Mouse (Mus musculus) MEL (cell line): ENCODE measurements around the gene Gm29427. TPM values are rescaled to one million over a fixed set of nuclear protein-coding genes. Genes with fewer than 3 reads are reported as not detected.

Experiments
- DNase-seq: peaks from one replicate; pipeline ENCODE4 v3.0.0; 2011; ENCODE audit warnings: low read depth, low spot score
- H3K27ac ChIP-seq: 2 replicates; pipeline ENCODE4 v1.5.1; 2012; ENCODE audit warnings: low read depth, mild to moderate bottlenecking, control low read depth, low read length, moderate library complexity; ENCODE audit not compliant: control insufficient read depth
- H3K27me3 ChIP-seq, 2 experiments: fragments of 150-350 bp in 1 of 2; sonication (generic) in 1 of 2; 2 replicates each; pipeline ENCODE4 v1.6.1; 2012; ENCODE audit warnings: low read length in 2 of 2, mild to moderate bottlenecking in 2 of 2, improper control_type of control experiment in 1 of 2, moderate library complexity in 1 of 2; ENCODE audit not compliant: insufficient read depth in 2 of 2, control insufficient read depth in 1 of 2
- H3K36me3 ChIP-seq, 2 experiments: 2 replicates each; pipeline ENCODE4 v1.6.1; 2012 to 2014; ENCODE audit warnings: low read length in 2 of 2, improper control_type of control experiment in 1 of 2, inconsistent platforms in 1 of 2, mild to moderate bottlenecking in 1 of 2; ENCODE audit not compliant: insufficient read depth in 2 of 2, control insufficient read depth in 1 of 2
- H3K4me1 ChIP-seq, 2 experiments: fragments of 150-350 bp in 1 of 2; sonication (generic) in 1 of 2; 2 replicates each; pipeline ENCODE4 v1.6.1; 2012; ENCODE audit warnings: low read length in 2 of 2, improper control_type of control experiment in 1 of 2, mild to moderate bottlenecking in 1 of 2; ENCODE audit not compliant: insufficient read depth in 2 of 2, control insufficient read depth in 1 of 2
- H3K4me3 ChIP-seq, 2 experiments: fragments of 150-350 bp in 1 of 2; sonication (generic) in 1 of 2; 2 replicates each; pipeline ENCODE4 v1.5.1; 2012; ENCODE audit warnings: low read depth in 2 of 2, low read length in 2 of 2, mild to moderate bottlenecking in 2 of 2, moderate library complexity in 2 of 2, control low read depth in 1 of 2, improper control_type of control experiment in 1 of 2; ENCODE audit not compliant: control insufficient read depth in 1 of 2, insufficient read depth in 1 of 2
- H3K79me2 ChIP-seq: 2 replicates; pipeline ENCODE4 v1.6.1; 2012; ENCODE audit warnings: mild to moderate bottlenecking, low read length, moderate library complexity; ENCODE audit not compliant: control insufficient read depth, poor library complexity, insufficient read depth
- H3K9ac ChIP-seq: 2 replicates; pipeline ENCODE4 v1.6.1; 2012; ENCODE audit warnings: low read depth, mild to moderate bottlenecking, control low read depth, low read length, moderate library complexity; ENCODE audit not compliant: control insufficient read depth, poor library complexity, severe bottlenecking
- H3K9me3 ChIP-seq: fragments of 150-350 bp; sonication (generic); replicated peaks from 2 replicates; pipeline ENCODE4 v1.6.1; 2012; ENCODE audit warnings: mild to moderate bottlenecking, low read length, improper control_type of control experiment, moderate library complexity; ENCODE audit not compliant: insufficient read depth
- CHD1 ChIP-seq: IDR thresholded peaks from 2 replicates; pipeline ENCODE4 v1.6.1; 2012; ENCODE audit warnings: low read depth, mild to moderate bottlenecking, inconsistent platforms, low read length, improper control_type of control experiment
- CHD2 ChIP-seq: IDR thresholded peaks from 2 replicates; pipeline ENCODE4 v1.6.1; 2011; ENCODE audit warnings: low read length, improper control_type of control experiment
- CTCF ChIP-seq, 3 experiments: IDR thresholded peaks in 2 of 3; conservative IDR thresholded peaks in 1 of 3; 2 replicates each; pipeline ENCODE4 v1.5.1; 2011 to 2012; ENCODE audit warnings: low read length in 3 of 3, low read depth in 2 of 3, mild to moderate bottlenecking in 2 of 3, improper control_type of control experiment in 1 of 3, inconsistent platforms in 1 of 3, mixed read lengths in 1 of 3, moderate library complexity in 1 of 3; ENCODE audit not compliant: control insufficient read depth in 1 of 3, insufficient read depth in 1 of 3, poor library complexity in 1 of 3, severe bottlenecking in 1 of 3
- GATA1 ChIP-seq: IDR thresholded peaks from 2 replicates; pipeline ENCODE4 v1.6.1; 2011; ENCODE audit warnings: low read depth, low read length, improper control_type of control experiment
- HCFC1 ChIP-seq: IDR thresholded peaks from 2 replicates; pipeline ENCODE4 v1.6.1; 2012; ENCODE audit warnings: low read depth, mild to moderate bottlenecking, inconsistent platforms, low read length, improper control_type of control experiment, moderate library complexity
- MXI1 ChIP-seq: IDR thresholded peaks from 2 replicates; pipeline ENCODE4 v1.6.1; 2011; ENCODE audit warnings: mild to moderate bottlenecking, low read depth, low read length, improper control_type of control experiment
- NRF1 ChIP-seq: IDR thresholded peaks from 2 replicates; pipeline ENCODE4 v1.6.1; 2014; ENCODE audit warnings: low read depth, mild to moderate bottlenecking, inconsistent platforms, low read length, improper control_type of control experiment, moderate library complexity; ENCODE audit not compliant: poor library complexity, insufficient read depth, severe bottlenecking
- SMC3 ChIP-seq: IDR thresholded peaks from 2 replicates; pipeline ENCODE4 v1.6.1; 2011; ENCODE audit warnings: low read depth, low read length, improper control_type of control experiment
- TAL1 ChIP-seq: IDR thresholded peaks from 2 replicates; pipeline ENCODE4 v1.6.1; 2012; ENCODE audit warnings: mild to moderate bottlenecking, inconsistent platforms, low read length, moderate library complexity, mixed read lengths
- USF2 ChIP-seq, 2 experiments: IDR thresholded peaks; 2 replicates each; pipeline ENCODE4 v1.6.1; 2011 to 2012; ENCODE audit warnings: improper control_type of control experiment in 2 of 2, low read length in 2 of 2, borderline replicate concordance in 1 of 2, inconsistent platforms in 1 of 2, low read depth in 1 of 2, mild to moderate bottlenecking in 1 of 2; ENCODE audit not compliant: insufficient read depth in 1 of 2
- polyA plus RNA-seq, 2 experiments: library from polyadenylated mRNA; stranded (reverse) in 1 of 2; unstranded in 1 of 2; fragments of >175 nt in 1 of 2; fragments of >200 nt in 1 of 2; gene quantifications; 2 replicates each; pipeline versions ENCODE4 v1.2.1 to v1.2.4; 2012; ENCODE audit warnings: low replicate concordance in 2 of 2, low read depth in 1 of 2; ENCODE audit not compliant: insufficient read length in 2 of 2, insufficient read depth in 1 of 2, missing spikeins in 1 of 2
- total RNA-seq: library from RNA; depleted of rRNA; stranded (reverse); fragments of 300-350 nt; gene quantifications from 2 replicates; pipeline ENCODE4 v1.2.3, GENCODE M21; 2012

The Gm29427 gene
- total and polyA plus RNA-seq, 3 experiments, result not detected

DNA sequence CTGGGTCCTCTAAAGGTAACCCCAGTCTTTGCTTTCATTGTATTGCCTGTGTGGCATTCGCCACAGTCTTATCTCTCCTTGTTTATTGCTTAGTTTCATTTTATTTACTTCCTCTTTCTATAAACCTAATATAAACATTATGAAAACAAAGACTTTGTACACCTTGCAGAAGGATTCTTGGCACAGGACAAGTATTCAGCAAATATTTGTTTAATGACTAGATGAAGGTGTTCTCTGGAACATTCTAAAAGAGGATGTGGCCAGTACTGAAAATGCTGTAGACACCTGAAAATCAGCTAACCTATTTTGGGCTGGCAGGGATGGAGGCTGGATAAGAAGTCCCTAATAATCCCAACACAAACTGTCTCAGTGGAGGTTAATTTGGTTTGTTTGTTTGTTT lies 46.0 kb upstream of the Gm29427 start:
- H3K79me2 ChIP-seq, result no peaks in the 10 kb centered on the region

DNA sequence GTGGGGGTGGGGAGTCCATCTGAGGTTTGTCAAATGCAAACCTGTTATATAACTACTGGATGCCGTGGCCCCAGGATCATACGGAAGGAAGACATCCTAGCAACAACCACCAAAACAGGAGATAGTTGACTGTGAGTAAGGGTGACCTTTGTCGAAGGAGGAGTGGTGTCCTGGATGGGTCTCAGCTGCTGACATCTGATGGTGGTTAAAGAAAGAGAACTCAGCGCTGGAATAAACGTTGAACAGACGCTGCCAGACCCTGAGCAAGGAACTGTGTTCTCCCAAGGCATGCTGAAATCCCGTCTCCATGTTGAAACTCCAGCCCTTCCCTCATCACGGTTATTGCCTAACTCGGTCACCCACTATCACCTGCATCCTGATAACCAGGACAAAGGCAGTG lies 44.1 kb upstream of the Gm29427 start:
- TF ChIP-seq SMC3 (no peak), USF2 (IDR thresholded peaks at IDR 0.05; ENCODE audit: borderline replicate concordance in 1 of 2, insufficient read depth in 1 of 2, low read depth in 1 of 2, low read length in 2 of 2) (no peak), CHD2 (no peak)
- Histone ChIP-seq H3K4me1 (no peaks in the 10 kb centered on the region), H3K4me3 (no peak overlapping the region), H3K79me2 (no peaks in the 10 kb centered on the region), H3K27ac (no peak overlapping the region), H3K9me3 (no peaks in the 10 kb centered on the region), H3K9ac (no peak overlapping the region), H3K27me3 (no peaks in the 10 kb centered on the region; a peak in 1 of 4 replicates), H3K36me3 (no peaks in the 10 kb centered on the region; a peak in 1 of 4 replicates)
- no peak for DNase-seq

More for the DNA sequence above, 46.0 kb upstream of the Gm29427 start:
- no peaks in the 10 kb centered on the region for H3K4me1 ChIP-seq
- H3K9ac ChIP-seq, result no peak overlapping the region
- H3K9me3 ChIP-seq, result no peaks in the 10 kb centered on the region
- TF ChIP-seq TAL1 (no peak), CHD1 (no peak), CTCF (IDR thresholded peaks at IDR 0.05 in 2 of 3, conservative IDR thresholded peaks at IDR 0.05 in 1 of 3; ENCODE audit: control insufficient read depth in 1 of 3, insufficient read depth in 1 of 3, low read depth in 2 of 3, low read length in 3 of 3, poor library complexity in 1 of 3, severe bottlenecking in 1 of 3) (no peak), NRF1 (no peak)
- no peaks in the 10 kb centered on the region; a peak in 1 of 4 replicates for H3K36me3 ChIP-seq
- DNase-seq, result no peak
- no peaks in the 10 kb centered on the region; a peak in 2 of 4 replicates for H3K27me3 ChIP-seq
- H3K4me3 ChIP-seq, result no peak overlapping the region
- no peak overlapping the region for H3K27ac ChIP-seq

DNA sequence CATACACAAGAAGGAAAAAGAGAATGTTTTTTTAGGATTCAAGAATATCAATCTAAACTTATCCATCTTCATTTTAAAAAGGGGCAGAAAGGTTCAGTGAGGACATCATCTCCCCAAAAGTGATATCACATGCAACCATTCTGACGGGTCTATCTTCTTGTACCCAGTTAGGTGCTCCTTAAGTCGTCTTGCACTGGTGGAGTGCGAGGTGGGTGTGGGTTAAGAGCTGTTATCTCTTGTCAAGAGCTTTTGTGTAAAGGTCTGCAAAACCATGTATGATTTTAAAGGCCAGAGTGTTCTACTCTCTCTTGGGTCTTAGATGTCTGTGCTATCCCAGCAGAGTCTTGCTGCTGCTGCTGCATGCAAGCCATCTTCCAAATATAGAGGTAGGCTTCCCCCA lies 31.2 kb upstream of the Gm29427 start:
- TF ChIP-seq MXI1 (no peak), HCFC1 (no peak), GATA1 (no peak)
- no peak for DNase-seq
- Histone ChIP-seq H3K27ac (no peak overlapping the region), H3K36me3 (peaks cover 0 to 19% of the 10 kb centered on the region in 2 experiments; a peak in 2 of 4 replicates), H3K4me1 (peaks cover 13 to 26% of the 10 kb centered on the region in 2 experiments), H3K27me3 (no peaks in the 10 kb centered on the region), H3K79me2 (no peaks in the 10 kb centered on the region), H3K4me3 (no peak overlapping the region), H3K9me3 (no peaks in the 10 kb centered on the region), H3K9ac (no peak overlapping the region)
